Mouse (Mus musculus): ENCODE data around the gene Hspb9.

DNA sequence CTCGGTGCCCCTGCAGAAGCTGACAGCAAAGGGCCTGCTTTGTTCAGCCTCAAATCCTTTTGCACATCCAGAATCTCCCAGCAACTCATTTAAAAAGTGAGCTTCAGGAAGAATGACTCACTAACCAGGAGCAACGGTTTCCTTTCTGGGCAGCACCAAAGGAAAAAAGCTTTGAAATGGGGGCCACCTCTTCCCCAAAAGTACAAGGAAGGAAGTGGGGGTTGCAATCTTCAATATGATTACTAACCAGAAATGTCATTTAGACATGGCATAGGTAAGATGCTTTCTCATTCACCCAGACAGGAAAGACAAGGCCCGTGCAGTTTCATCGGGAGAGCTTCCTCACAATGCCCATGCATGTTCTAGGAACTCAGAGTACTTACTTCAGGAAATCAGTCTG is 7.6 kb downstream of the Hspb9 start:
- TF ChIP-seq FLI1 (IDR thresholded peaks at IDR 0.05; ENCODE audit: low read length) (no peak), GATA1 (IDR thresholded peaks at IDR 0.05; ENCODE audit: borderline replicate concordance, low read length) (no peak)

Data from megakaryocyte, embryonic 14.5 days (primary cell).